Mouse (Mus musculus) cortical plate, adult 2 months (tissue): ENCODE data around the gene Med8. TPM values are rescaled to one million over a fixed set of nuclear protein-coding genes. Genes with fewer than 3 reads are reported as not detected.

ENCODE experiments used
- H3K27ac ChIP-seq: fragments of 200-500 bp; 2 replicates; pipeline ENCODE4 v1.5.1; 2012; ENCODE audit warnings: low read length, control low read depth, inconsistent platforms; ENCODE audit not compliant: insufficient read depth
- H3K4me1 ChIP-seq: fragments of 200-500 bp; 2 replicates; pipeline ENCODE4 v1.6.1; 2011; ENCODE audit warnings: low read length; ENCODE audit not compliant: control insufficient read depth, insufficient read depth
- H3K4me3 ChIP-seq: fragments of 200-500 bp; 2 replicates; pipeline ENCODE4 v1.5.1; 2011; ENCODE audit warnings: mild to moderate bottlenecking, low read length, control low read depth; ENCODE audit not compliant: insufficient read depth
- CTCF ChIP-seq: fragments of 200-500 bp; IDR thresholded peaks from 2 replicates; pipeline ENCODE4 v1.5.1; 2011; ENCODE audit warnings: mild to moderate bottlenecking, control low read depth, low read length; ENCODE audit not compliant: insufficient read depth; ENCODE audit errors: extremely low read depth
- POLR2A ChIP-seq: fragments of 200-500 bp; IDR thresholded peaks from 2 replicates; pipeline ENCODE4 v1.6.1; 2011; ENCODE audit warnings: mild to moderate bottlenecking, low read length, control low read depth; ENCODE audit not compliant: insufficient read depth; ENCODE audit errors: extremely low read depth
- polyA plus RNA-seq: library from polyadenylated mRNA; depleted of rRNA; stranded (reverse); fragments of >200 nt; gene quantifications from 2 replicates; pipeline ENCODE4 v1.2.3, GENCODE M21; 2012

Gene Med8
- polyA plus RNA-seq, 1 experiment, result 59.8 TPM

DNA sequence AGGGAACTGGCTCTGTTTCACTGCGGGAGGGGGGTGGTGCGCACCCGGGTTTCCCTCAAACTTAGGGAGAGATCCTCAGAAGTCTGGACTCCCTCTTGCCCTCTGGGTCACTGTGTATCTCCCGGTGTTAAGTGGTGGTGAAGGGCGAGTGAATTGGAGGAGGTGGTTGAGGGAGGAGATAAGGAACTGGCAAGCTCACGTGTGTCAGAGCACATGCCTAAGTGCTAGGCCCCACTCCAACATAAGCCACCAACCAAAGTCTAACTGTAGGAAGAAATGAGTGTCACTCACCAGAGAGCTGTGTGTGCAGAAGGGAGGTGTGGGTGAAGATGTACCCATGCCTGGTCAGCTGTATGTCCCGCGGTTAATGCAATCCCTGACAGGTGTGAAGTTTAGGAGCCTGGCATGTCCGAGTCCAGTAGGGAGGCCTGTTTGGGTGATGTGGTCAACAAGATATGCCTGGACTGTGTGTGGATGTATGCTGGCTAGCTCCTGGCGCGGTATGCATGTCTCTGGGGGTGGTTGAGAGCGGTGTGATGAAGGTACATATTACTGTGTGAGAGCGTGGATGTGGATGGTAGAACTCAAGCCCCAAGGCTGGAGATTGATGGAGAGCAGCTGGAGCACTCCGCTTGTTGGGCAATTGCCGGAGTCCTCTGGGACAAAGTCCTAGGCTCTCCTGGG is 19.5 kb downstream of the Med8 start:
- Histone ChIP-seq H3K4me3 (peak overlapping the region; percentile 42), H3K4me1 (peaks cover 2% of the 10 kb centered on the region; the same call in 1 of the 2 replicates), H3K27ac (peak overlapping the region; percentile 78; the same call in 1 of the 2 replicates)
- TF ChIP-seq POLR2A (no peak), CTCF (no peak)

GRCm38 (mm10) chr4:118429215-118429895 is 20.2 kb downstream of the Med8 start:
- Histone ChIP-seq H3K27ac (no peak overlapping the region), H3K4me3 (peak overlapping the region; percentile 42), H3K4me1 (peaks cover 2% of the 10 kb centered on the region; the same call in 1 of the 2 replicates)
- TF ChIP-seq CTCF, result no peak
- no peak for TF ChIP-seq POLR2A

DNA sequence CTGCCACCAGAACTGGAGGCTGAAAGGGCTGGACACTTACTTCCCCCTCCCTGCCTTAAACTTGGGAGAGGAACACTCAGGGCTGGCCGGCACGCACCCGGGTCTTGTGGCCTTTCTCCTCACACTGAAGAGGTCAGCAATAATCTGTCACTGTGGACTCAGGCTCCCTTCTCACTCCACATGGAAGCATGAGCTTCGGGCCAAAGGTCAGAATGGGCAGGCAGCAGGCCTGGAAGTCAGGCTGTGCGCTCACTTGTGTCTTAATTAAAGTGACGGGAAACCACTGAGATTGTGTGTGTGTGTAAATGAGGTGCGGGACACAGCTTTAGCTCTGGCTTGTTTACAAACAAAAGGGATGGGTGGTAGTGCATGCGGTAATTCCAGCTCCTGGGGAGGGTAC is 23.2 kb downstream of the Med8 start:
- Histone ChIP-seq H3K27ac (no peak overlapping the region), H3K4me3 (no peak overlapping the region), H3K4me1 (peaks cover 2% of the 10 kb centered on the region; the same call in 1 of the 2 replicates)
- no peak for TF ChIP-seq POLR2A
- TF ChIP-seq CTCF, result no peak

GRCm38 (mm10) chr4:118436820-118437603 is 27.9 kb downstream of the Med8 start, which contains the start of gene Cdc20:
TSS of gene Cdc20 (minus strand) at chr4:118437352.
- peak within 1 kb of the TSS; percentile 11 for H3K4me3 ChIP-seq
- TF ChIP-seq POLR2A (peak; percentile 82), CTCF (no peak)
- no peak within 1 kb of the TSS for H3K27ac ChIP-seq
- H3K4me1 ChIP-seq, result no peaks in the 10 kb centered on the region; the same call in 1 of the 2 replicates

DNA sequence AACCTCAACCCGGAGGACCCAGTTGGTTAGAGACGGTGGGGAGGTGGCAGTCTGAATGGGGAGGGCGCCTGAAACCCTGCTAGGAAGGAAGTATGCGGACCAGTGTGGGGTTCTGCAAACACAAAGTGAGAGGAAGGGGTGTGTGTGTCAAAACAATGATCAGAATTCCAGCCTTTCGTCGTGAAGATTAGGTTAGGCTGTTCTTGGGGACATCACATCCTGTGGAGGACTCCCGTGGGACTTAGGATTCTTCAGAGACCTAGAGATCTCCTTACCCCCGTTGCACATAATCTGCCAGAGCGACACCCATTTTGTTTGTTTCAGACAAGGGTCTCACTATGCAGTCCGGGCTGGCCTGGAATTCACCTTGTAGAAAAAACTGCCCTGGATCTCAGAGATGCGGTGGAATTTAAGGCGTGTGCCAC is 28.7 kb downstream of the Med8 start:
- Histone ChIP-seq H3K27ac (no peak overlapping the region), H3K4me3 (peak overlapping the region; percentile 11), H3K4me1 (no peaks in the 10 kb centered on the region; the same call in 1 of the 2 replicates)
- TF ChIP-seq POLR2A, result no peak
- no peak for TF ChIP-seq CTCF

GRCm38 (mm10) chr4:118445088-118445487 is 36.0 kb downstream of the Med8 start:
- Histone ChIP-seq H3K4me1 (peaks cover 2% of the 10 kb centered on the region; the same call in 1 of the 2 replicates), H3K27ac (no peak overlapping the region), H3K4me3 (no peak overlapping the region)
- no peak for TF ChIP-seq POLR2A

GRCm38 (mm10) chr4:118445781-118446414 is 36.8 kb downstream of the Med8 start:
- peak overlapping the region; percentile 18; the same call in 1 of the 2 replicates for H3K27ac ChIP-seq
- peaks cover 2% of the 10 kb centered on the region; the same call in 1 of the 2 replicates for H3K4me1 ChIP-seq
- no peak for TF ChIP-seq POLR2A
- TF ChIP-seq CTCF, result 0 out of 2 replicates have a peak, but pooled peaks have one; percentile 3
- H3K4me3 ChIP-seq, result peak overlapping the region; percentile 5; the same call in 1 of the 2 replicates

DNA sequence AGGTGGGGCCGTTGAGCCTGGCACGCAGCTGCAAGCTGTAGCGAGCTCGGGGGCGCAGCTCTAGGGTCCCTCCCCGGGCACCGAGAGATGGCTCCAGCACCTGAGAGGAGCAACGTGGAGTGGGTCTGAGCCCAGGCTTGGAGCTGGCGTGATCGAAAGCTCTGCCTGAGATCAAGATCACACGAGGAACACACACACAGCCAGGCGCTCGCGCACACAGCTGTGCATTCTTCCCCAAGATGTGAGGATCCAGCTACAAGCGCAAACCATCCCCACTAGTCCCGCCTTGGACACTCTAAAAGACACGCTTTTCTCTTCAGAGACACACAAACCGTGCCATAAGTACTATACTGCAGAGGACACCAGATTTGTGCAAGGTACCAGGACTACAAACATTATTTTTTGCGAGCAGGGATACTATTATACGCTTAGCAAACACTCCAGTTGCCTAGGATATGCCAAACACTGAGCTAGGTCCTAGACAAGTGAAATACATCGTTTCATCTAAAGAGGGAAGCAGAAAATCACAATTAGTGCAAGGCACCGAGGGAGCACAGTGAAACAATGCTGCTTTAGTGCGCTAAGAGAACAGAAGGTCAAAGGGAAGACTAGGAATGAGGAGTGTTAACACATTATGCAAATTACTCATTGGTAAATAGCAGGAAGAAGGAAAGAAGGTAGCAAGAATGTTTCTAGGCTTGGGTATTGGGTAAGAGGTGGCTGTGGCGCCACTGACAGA is 37.4 kb downstream of the Med8 start:
- peak overlapping the region; percentile 18; the same call in 1 of the 2 replicates for H3K27ac ChIP-seq
- TF ChIP-seq CTCF, result peak; percentile 0; the same call in 1 of the 2 replicates
- TF ChIP-seq POLR2A, result no peak
- H3K4me1 ChIP-seq, result peaks cover 2% of the 10 kb centered on the region; the same call in 1 of the 2 replicates
- peak overlapping the region; percentile 5; the same call in 1 of the 2 replicates for H3K4me3 ChIP-seq
